Mouse (Mus musculus): ENCODE measurements around the gene Gga3.

DNA sequence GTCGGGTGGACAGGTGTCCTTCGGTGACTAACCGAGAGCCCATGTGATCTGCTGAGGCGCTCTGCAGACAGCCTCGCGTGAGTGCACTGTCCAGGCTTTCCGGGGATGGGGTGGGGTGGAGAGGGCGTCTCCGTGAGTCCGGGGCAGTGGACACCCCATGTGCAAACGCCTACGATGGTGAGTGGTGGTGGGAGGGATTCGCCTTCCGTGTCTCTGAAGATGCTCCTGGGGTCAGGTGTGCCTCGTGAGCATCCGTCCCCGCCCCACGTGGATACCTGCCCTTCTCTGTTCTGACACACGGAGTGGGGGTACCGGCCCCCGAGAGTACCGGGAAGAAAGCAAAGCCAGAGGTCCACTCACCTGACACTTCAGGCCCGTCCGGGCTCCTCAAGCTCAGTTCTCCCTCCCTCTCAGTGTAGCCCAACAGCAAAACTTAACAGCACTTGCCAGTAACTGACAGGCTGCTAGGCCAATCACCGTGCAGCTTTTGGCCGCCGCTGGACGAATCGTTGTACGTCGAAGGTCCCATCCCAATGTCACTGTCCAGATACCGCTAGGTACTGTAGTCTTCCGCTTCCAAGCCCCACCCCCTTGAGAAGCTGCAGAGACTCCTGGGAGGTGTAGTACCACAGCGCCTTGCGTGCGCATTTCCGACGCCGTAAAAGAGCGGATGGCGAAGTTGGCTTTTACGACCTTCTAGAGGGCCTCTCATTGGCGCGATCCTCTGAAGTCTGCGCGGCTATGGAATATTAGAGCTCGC is 24.0 kb upstream of the Gga3 start, which contains the start of gene Slc25a19:
- TF ChIP-seq GATA1 (IDR thresholded peaks at IDR 0.05; ENCODE audit: low read length) (no peak), TAL1 (IDR thresholded peaks at IDR 0.05; ENCODE audit: low read length) (no peak)
